Mouse (Mus musculus) 3134 (cell line): ENCODE results near the gene Gm960.

Experiments used
- DNase-seq: peaks from one replicate; pipeline ENCODE4 v3.0.0-alpha.2; 2011; ENCODE audit warnings: low spot score; ENCODE audit not compliant: insufficient read length; ENCODE audit errors: extremely low read depth

Gm960 gene

GRCm38 (mm10) chr19:4624406-4625178 lies 73.9 kb downstream of the Gm960 start:
- no peak for DNase-seq

- DNase-seq = no peak
Observed at GRCm38 (mm10) chr19:4624006-4624405, 74.5 kb downstream of the Gm960 start.

- no peak for DNase-seq
Observed at GRCm38 (mm10) chr19:4623419-4623818, 75.0 kb downstream of the Gm960 start.

GRCm38 (mm10) chr19:4622780-4623179 lies 75.7 kb downstream of the Gm960 start:
- no peak for DNase-seq

GRCm38 (mm10) chr19:4620721-4621120 lies 77.7 kb downstream of the Gm960 start:
- no peak for DNase-seq

GRCm38 (mm10) chr19:4619461-4619860 lies 79.0 kb downstream of the Gm960 start:
- no peak for DNase-seq

- DNase-seq = no peak
Observed at GRCm38 (mm10) chr19:4618183-4618582, 80.3 kb downstream of the Gm960 start.

- no peak for DNase-seq
Observed at GRCm38 (mm10) chr19:4616546-4616945, 81.9 kb downstream of the Gm960 start.

GRCm38 (mm10) chr19:4615151-4616093 lies 83.0 kb downstream of the Gm960 start, which contains the start of gene Lrfn4:
Gene Lrfn4 (minus strand): TSS chr19:4615667.
- peak; percentile 94 for DNase-seq

- DNase-seq = peak; percentile 28
Observed at GRCm38 (mm10) chr19:4614305-4615150, 83.9 kb downstream of the Gm960 start.

- no peak for DNase-seq
Observed at GRCm38 (mm10) chr19:4613464-4614304, 84.8 kb downstream of the Gm960 start.

GRCm38 (mm10) chr19:4612181-4612961 lies 86.1 kb downstream of the Gm960 start:
- no peak for DNase-seq

GRCm38 (mm10) chr19:4610109-4610508 lies 88.4 kb downstream of the Gm960 start:
- DNase-seq = no peak

GRCm38 (mm10) chr19:4608511-4608910 lies 90.0 kb downstream of the Gm960 start:
- no peak for DNase-seq

- DNase-seq = no peak
Observed at GRCm38 (mm10) chr19:4607406-4607805, 91.1 kb downstream of the Gm960 start.

- DNase-seq = no peak
Observed at GRCm38 (mm10) chr19:4605654-4606053, 92.8 kb downstream of the Gm960 start.

GRCm38 (mm10) chr19:4603801-4604723 lies 94.4 kb downstream of the Gm960 start:
- no peak for DNase-seq

- DNase-seq = no peak
Observed at GRCm38 (mm10) chr19:4602459-4602858, 96.0 kb downstream of the Gm960 start.
